Comparison of ENCODE assay signal across 26 mouse cellular contexts in the genomic region with DNA sequence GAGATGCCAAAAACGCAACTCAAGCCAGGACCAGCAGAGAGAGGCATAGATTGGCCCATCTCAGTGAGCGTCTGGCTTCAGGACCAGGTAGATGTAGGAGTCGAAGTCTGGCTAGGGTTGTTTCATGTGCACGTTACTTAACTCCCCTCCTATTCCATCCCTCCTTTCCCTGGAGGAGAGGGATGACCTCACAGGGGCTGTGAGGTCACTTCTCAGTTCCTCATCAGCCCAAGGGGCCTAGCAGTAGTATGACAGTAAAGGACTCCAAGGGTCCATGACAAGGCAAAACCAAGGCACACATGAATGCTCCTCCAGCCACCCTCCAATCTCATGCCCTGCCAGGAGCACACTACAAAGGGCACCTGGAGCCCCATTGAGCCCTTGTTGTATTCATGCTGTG.
"Had no signal": no experiment of that assay in that cellular context is flagged by ENCODE, and none has a peak within 500 bp of the region (broad histone marks: within the 10 kb centered on the region; RNA-seq: fewer than 3 reads in every experiment).

No protein-coding gene starts in this region.

- H3K4me3 ChIP-seq: heart, embryonic 10.5 days; heart, embryonic 12.5 days; kidney, embryonic 15.5 days; layer of hippocampus, adult 2 months; left cerebral cortex, adult 2 months; limb, embryonic 10.5 days; limb, embryonic 12.5 days; liver, embryonic 13.5 days; liver, embryonic 15.5 days had no signal

- H3K36me3 ChIP-seq: heart, embryonic 10.5 days; heart, embryonic 12.5 days; kidney, embryonic 15.5 days; limb, embryonic 10.5 days; limb, embryonic 12.5 days; liver, embryonic 13.5 days; liver, embryonic 15.5 days had no signal

- H3K27me3 ChIP-seq: heart, embryonic 12.5 days; kidney, embryonic 15.5 days; limb, embryonic 12.5 days; liver, embryonic 13.5 days; liver, embryonic 15.5 days had no signal

- DNase-seq: gastrocnemius, postnatal 10 days; gastrocnemius, postnatal 25 days; heart, adult 18-20 months; heart, postnatal 10 days; heart, postnatal 4 days; kidney, adult 11 months; kidney, adult 2 months; kidney, adult 9 months; kidney, postnatal 14 days; kidney, postnatal 36 days; liver; liver, embryonic 13.5 days had no signal

- H3K9me3 ChIP-seq: heart, embryonic 10.5 days; heart, embryonic 12.5 days; kidney, embryonic 15.5 days; limb, embryonic 10.5 days; limb, embryonic 12.5 days; liver, embryonic 13.5 days; liver, embryonic 15.5 days had no signal

- H3K9ac ChIP-seq: heart, embryonic 12.5 days; hindbrain, embryonic 14.5 days; kidney, embryonic 15.5 days; limb, embryonic 12.5 days; liver, embryonic 13.5 days; liver, embryonic 15.5 days had no signal

- ATAC-seq: hindbrain, embryonic 16.5 days; inflammation-experienced regulatory T-cells, adult 6 months; intestine, embryonic 16.5 days had no signal

- H3K4me2 ChIP-seq: heart, embryonic 12.5 days; hindbrain, embryonic 14.5 days; kidney, embryonic 15.5 days; limb, embryonic 12.5 days; liver, embryonic 11.5 days; liver, embryonic 13.5 days; liver, embryonic 15.5 days had no signal

- H3K27ac ChIP-seq: heart, embryonic 10.5 days; hindbrain, embryonic 14.5 days; kidney, embryonic 15.5 days; kidney, postnatal 0 days; layer of hippocampus, adult 2 months; left cerebral cortex, adult 2 months; limb, embryonic 10.5 days; limb, embryonic 12.5 days; liver, embryonic 13.5 days; liver, embryonic 15.5 days had no signal
